Mouse (Mus musculus): ENCODE data around the gene E130308A19Rik.
A peak's percentile ranks its signal among the peaks of the same experiment; 100 is the strongest.
"Not testable (repeated sequence)": the region's sequence is repeated elsewhere in the genome, so short reads cannot be mapped to it uniquely, and the experiment has no call there.

The E130308A19Rik gene

GRCm38 (mm10) chr4:59783685-59784279 is 157.8 kb downstream of the E130308A19Rik start:
- peak; percentile 92 for DNase-seq (ENCODE audit: low read depth, low spot score)

- DNase-seq (ENCODE audit: low read depth, low spot score) = no peak
These were observed 159.4 kb downstream of the E130308A19Rik start for GRCm38 (mm10) chr4:59785412-59785811.

GRCm38 (mm10) chr4:59786661-59787060 is 160.7 kb downstream of the E130308A19Rik start:
- no peak for DNase-seq (ENCODE audit: low read depth, low spot score)

- DNase-seq (ENCODE audit: low read depth, low spot score) = no peak
These were observed 161.1 kb downstream of the E130308A19Rik start for GRCm38 (mm10) chr4:59787126-59787525.

- no peak for DNase-seq (ENCODE audit: low read depth, low spot score)
These were observed 163.0 kb downstream of the E130308A19Rik start for GRCm38 (mm10) chr4:59789015-59789414.

GRCm38 (mm10) chr4:59793626-59794025 is 167.6 kb downstream of the E130308A19Rik start:
- DNase-seq (ENCODE audit: low read depth, low spot score) = not testable (repeated sequence)

GRCm38 (mm10) chr4:59794116-59794515 is 168.1 kb downstream of the E130308A19Rik start:
- DNase-seq (ENCODE audit: low read depth, low spot score) = no peak

GRCm38 (mm10) chr4:59795788-59796455 is 169.9 kb downstream of the E130308A19Rik start:
- DNase-seq (ENCODE audit: low read depth, low spot score) = no peak

- no peak for DNase-seq (ENCODE audit: low read depth, low spot score)
These were observed 174.2 kb downstream of the E130308A19Rik start for GRCm38 (mm10) chr4:59800181-59800580.

- no peak for DNase-seq (ENCODE audit: low read depth, low spot score)
These were observed 175.5 kb downstream of the E130308A19Rik start, which contains the start of gene Inip for GRCm38 (mm10) chr4:59801489-59801888. Gene Inip (minus strand): TSS chr4:59801589.

- no peak for DNase-seq (ENCODE audit: low read depth, low spot score)
These were observed 176.1 kb downstream of the E130308A19Rik start for GRCm38 (mm10) chr4:59802107-59802506.

GRCm38 (mm10) chr4:59802792-59803191 is 176.8 kb downstream of the E130308A19Rik start:
- no peak for DNase-seq (ENCODE audit: low read depth, low spot score)

- no peak for DNase-seq (ENCODE audit: low read depth, low spot score)
These were observed 177.3 kb downstream of the E130308A19Rik start for GRCm38 (mm10) chr4:59803358-59803757.

- no peak for DNase-seq (ENCODE audit: low read depth, low spot score)
These were observed 178.7 kb downstream of the E130308A19Rik start for GRCm38 (mm10) chr4:59804754-59805153.

GRCm38 (mm10) chr4:59805181-59805967 is 179.4 kb downstream of the E130308A19Rik start, which contains the start of gene Snx30:
Gene Snx30 (plus strand): TSS chr4:59805840.
- peak; percentile 74 for DNase-seq (ENCODE audit: low read depth, low spot score)

- DNase-seq (ENCODE audit: low read depth, low spot score) = no peak
These were observed 180.2 kb downstream of the E130308A19Rik start for GRCm38 (mm10) chr4:59805968-59806878.

GRCm38 (mm10) chr4:59806879-59807195 is 180.8 kb downstream of the E130308A19Rik start:
- no peak for DNase-seq (ENCODE audit: low read depth, low spot score)

- DNase-seq (ENCODE audit: low read depth, low spot score) = no peak
These were observed 181.5 kb downstream of the E130308A19Rik start for GRCm38 (mm10) chr4:59807521-59807920.

GRCm38 (mm10) chr4:59808396-59808795 is 182.4 kb downstream of the E130308A19Rik start:
- no peak for DNase-seq (ENCODE audit: low read depth, low spot score)
